Mouse (Mus musculus) ES-CJ7 (cell line): Measurements from ENCODE around the gene Milr1.
A peak's percentile ranks its signal among the peaks of the same experiment; 100 is the strongest.

Experiments used
- DNase-seq: peaks from one replicate; pipeline ENCODE4 v3.0.0; 2011; ENCODE audit warnings: low read depth, low spot score

Gene Milr1

GRCm38 (mm10) chr11:106751039-106752018, at the start of gene Milr1:
TSS of gene Milr1 (plus strand) at chr11:106751226.
- DNase-seq: no peak

- DNase-seq: no peak
Observed at GRCm38 (mm10) chr11:106701589-106701988, 49.4 kb upstream of the Milr1 start.

GRCm38 (mm10) chr11:106702584-106702983, 48.4 kb upstream of the Milr1 start:
- DNase-seq: no peak

- peak; percentile 47 for DNase-seq
Observed at GRCm38 (mm10) chr11:106703931-106704330, 47.1 kb upstream of the Milr1 start.

GRCm38 (mm10) chr11:106704399-106705111, 46.5 kb upstream of the Milr1 start:
- DNase-seq: peak; percentile 58

- peak; percentile 45 for DNase-seq
Observed at GRCm38 (mm10) chr11:106706212-106706611, 44.8 kb upstream of the Milr1 start.

GRCm38 (mm10) chr11:106707085-106707484, 43.9 kb upstream of the Milr1 start:
- DNase-seq: no peak

GRCm38 (mm10) chr11:106707866-106708265, 43.2 kb upstream of the Milr1 start:
- DNase-seq: no peak

- DNase-seq: peak; percentile 48
Observed at GRCm38 (mm10) chr11:106709227-106709985, 41.6 kb upstream of the Milr1 start.

- DNase-seq: no peak
Observed at GRCm38 (mm10) chr11:106710789-106711188, 40.2 kb upstream of the Milr1 start.

- no peak for DNase-seq
Observed at GRCm38 (mm10) chr11:106715066-106715465, 36.0 kb upstream of the Milr1 start.

GRCm38 (mm10) chr11:106716568-106716967, 34.5 kb upstream of the Milr1 start:
- no peak for DNase-seq

GRCm38 (mm10) chr11:106720379-106720778, 30.6 kb upstream of the Milr1 start:
- DNase-seq: no peak

GRCm38 (mm10) chr11:106722831-106723361, 28.1 kb upstream of the Milr1 start:
- peak; percentile 91 for DNase-seq

- DNase-seq: peak; percentile 90
Observed at GRCm38 (mm10) chr11:106723611-106724125, 27.4 kb upstream of the Milr1 start.

- DNase-seq: peak; percentile 96
Observed at GRCm38 (mm10) chr11:106724176-106724915, 26.7 kb upstream of the Milr1 start.

- peak; percentile 50 for DNase-seq
Observed at GRCm38 (mm10) chr11:106724916-106725235, 26.1 kb upstream of the Milr1 start.

- no peak for DNase-seq
Observed at GRCm38 (mm10) chr11:106727967-106728366, 23.1 kb upstream of the Milr1 start.

- no peak for DNase-seq
Observed at GRCm38 (mm10) chr11:106728402-106729366, 22.3 kb upstream of the Milr1 start.
